18 mouse cellular contexts compared by ENCODE assay signal in the genomic region with DNA sequence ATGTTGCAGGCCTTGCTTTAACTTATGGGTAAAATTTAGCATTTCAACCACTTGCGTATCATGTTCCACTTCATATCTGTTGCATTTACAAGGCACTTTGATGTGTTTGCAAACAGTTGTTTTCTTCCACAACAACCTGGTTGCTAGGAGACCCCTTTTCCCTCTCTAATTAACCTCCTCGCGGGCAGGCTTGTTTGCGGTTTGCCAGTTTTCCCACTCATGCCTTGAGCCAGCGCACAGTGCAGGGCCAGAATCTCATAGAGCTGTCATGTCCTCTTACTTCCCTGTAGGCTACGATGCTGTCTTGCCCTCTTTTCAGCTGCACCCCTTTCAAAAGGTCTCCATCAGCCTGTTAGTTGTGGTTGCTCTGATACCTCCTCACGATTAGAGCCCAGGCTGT.
DNase-seq lines count a peak whose midpoint lies in the region; ATAC-seq and TF ChIP-seq lines count a peak whose summit lies in the region.
"Had no signal": no experiment of that assay in that cellular context is flagged by ENCODE, and none has a peak within 500 bp of the region (broad histone marks: within the 10 kb centered on the region; RNA-seq: fewer than 3 reads in every experiment).

No protein-coding gene starts in this region.

- H3K9ac ChIP-seq in midbrain, postnatal 0 days (replicated peaks; ENCODE audit: low read length, poor library complexity, severe bottlenecking), result no peak overlapping the region
- no peak overlapping the region for H3K9ac ChIP-seq in midbrain, embryonic 15.5 days
- H3K9ac ChIP-seq: hindbrain, embryonic 15.5 days; neural tube, embryonic 12.5 days had no signal

- 65% methylated on average over 7 of the region's 7 CpGs for WGBS in midbrain, postnatal 0 days
- WGBS in midbrain, embryonic 15.5 days, result 65% methylated on average over 7 of the region's 7 CpGs

- peak; percentile 37 to 48 for DNase-seq in cerebellum, postnatal 10 days
- no peak for DNase-seq in cerebellum, adult 9-11 months
- peak; percentile 23 for DNase-seq in midbrain, postnatal 0 days (ENCODE audit: low spot score)
- peak; percentile 62 for DNase-seq in forelimb bud, embryonic 11.5 days (ENCODE audit: low read depth, low spot score)
- no peak for DNase-seq in ovary, adult 18-20 months (ENCODE audit: low spot score)
- DNase-seq in thymus, postnatal 4 days, result no peak
- DNase-seq in adrenal gland, postnatal 10 days, result no peak
- DNase-seq: cerebellum, adult 2 months; gastrocnemius, postnatal 14 days; heart, postnatal 10 days; kidney, adult 18-20 months; kidney, postnatal 36 days; lung, adult 18-20 months; lung, postnatal 36 days; thymus, adult 18-20 months had no signal

- no peaks in the 10 kb centered on the region for H3K27me3 ChIP-seq in midbrain, postnatal 0 days (ENCODE audit: insufficient read depth, low read length)
- H3K27me3 ChIP-seq in midbrain, embryonic 15.5 days (replicated peaks), result no peaks in the 10 kb centered on the region
- H3K27me3 ChIP-seq: hindbrain, embryonic 15.5 days; neural tube, embryonic 12.5 days had no signal

- no peaks in the 10 kb centered on the region for H3K36me3 ChIP-seq in midbrain, postnatal 0 days (ENCODE audit: insufficient read depth, low read length)
- H3K36me3 ChIP-seq in midbrain, embryonic 15.5 days (replicated peaks), result no peaks in the 10 kb centered on the region
- H3K36me3 ChIP-seq: hindbrain, embryonic 15.5 days; neural tube, embryonic 12.5 days had no signal

- no peaks in the 10 kb centered on the region for H3K4me1 ChIP-seq in midbrain, postnatal 0 days (ENCODE audit: insufficient read depth, low read length)
- no peaks in the 10 kb centered on the region for H3K4me1 ChIP-seq in midbrain, embryonic 15.5 days
- H3K4me1 ChIP-seq: hindbrain, embryonic 15.5 days; neural tube, embryonic 12.5 days had no signal

- H3K9me3 ChIP-seq in midbrain, postnatal 0 days (ENCODE audit: low read length), result no peaks in the 10 kb centered on the region
- H3K9me3 ChIP-seq in midbrain, embryonic 15.5 days, result no peaks in the 10 kb centered on the region
- H3K9me3 ChIP-seq: hindbrain, embryonic 15.5 days; neural tube, embryonic 12.5 days had no signal

- no peak overlapping the region for H3K4me2 ChIP-seq in midbrain, postnatal 0 days (ENCODE audit: low read depth, low read length, poor library complexity, severe bottlenecking)
- no peak overlapping the region for H3K4me2 ChIP-seq in midbrain, embryonic 15.5 days
- H3K4me2 ChIP-seq: hindbrain, embryonic 15.5 days; neural tube, embryonic 12.5 days had no signal

- no peak for ATAC-seq in midbrain, postnatal 0 days (ENCODE audit: low FRiP score)
- ATAC-seq in midbrain, embryonic 15.5 days (replicated peaks), result no peak

- no peak overlapping the region for H3K27ac ChIP-seq in midbrain, postnatal 0 days (ENCODE audit: low read depth, low read length)
- H3K27ac ChIP-seq in midbrain, embryonic 15.5 days, result no peak overlapping the region
- H3K27ac ChIP-seq: hindbrain, embryonic 15.5 days; neural tube, embryonic 12.5 days had no signal

- TF ChIP-seq CTCF in midbrain, postnatal 0 days (IDR thresholded peaks at IDR 0.05), result no peak

- no peak overlapping the region for H3K4me3 ChIP-seq in midbrain, postnatal 0 days (ENCODE audit: low read depth, low read length)
- H3K4me3 ChIP-seq in midbrain, embryonic 15.5 days, result no peak overlapping the region
- H3K4me3 ChIP-seq: hindbrain, embryonic 15.5 days; neural tube, embryonic 12.5 days had no signal

Comparison
In these comparisons a context has a peak if more than half of its experiments do, and no peak if none do; other contexts are left out.
1. DNase-seq: peak in cerebellum, postnatal 10 days (2 of 2), midbrain, postnatal 0 days (single experiment) and forelimb bud, embryonic 11.5 days (single experiment); none in cerebellum, adult 9-11 months (single experiment), ovary, adult 18-20 months (single experiment), thymus, postnatal 4 days (single experiment) and adrenal gland, postnatal 10 days (single experiment).